Mouse (Mus musculus) liver, postnatal 0 days (tissue): Measurements from ENCODE around the gene Zyx.

Experiments
- CTCF ChIP-seq: sonication (generic); IDR thresholded peaks from 2 replicates; pipeline ENCODE4 v1.5.1; 2016; ENCODE audit warnings: antibody characterized with exemption, low read depth
- EP300 ChIP-seq: IDR thresholded peaks from 2 replicates; pipeline ENCODE4 v1.6.1; 2016; ENCODE audit warnings: antibody characterized with exemption, low read depth, mild to moderate bottlenecking

- TF ChIP-seq CTCF (no peak), EP300 (peak; percentile 81)
Observed at GRCm38 (mm10) chr6:42395960-42396809, 46.8 kb downstream of the Zyx start.
